Mouse (Mus musculus) stomach, postnatal 0 days (tissue): ENCODE data around the gene P2ry1.

Source experiments
- CTCF ChIP-seq: IDR thresholded peaks from 2 replicates; pipeline ENCODE4 v1.5.1; 2016; ENCODE audit warnings: antibody characterized with exemption, low read depth, mild to moderate bottlenecking, moderate library complexity
- EP300 ChIP-seq: optimal IDR thresholded peaks from 2 replicates; pipeline ENCODE3; 2016; ENCODE audit warnings: antibody characterized with exemption

- TF ChIP-seq EP300 (no peak), CTCF (no peak)
These were observed 1.8 kb upstream of the P2ry1 start for GRCm38 (mm10) chr3:61000747-61001146.
